Mouse (Mus musculus) right cerebral cortex, postnatal 10 days (tissue): ENCODE results near the gene Nek9.

Source experiments
- DNase-seq, 2 experiments: peaks; one replicate each; pipeline ENCODE4 v3.0.0; 2021; ENCODE audit warnings: low spot score in 2 of 2

The Nek9 gene

GRCm38 (mm10) chr12:85339243-85339729 lies at the start of gene Nek9:
Gene Nek9, minus strand, starts transcription at chr12:85339362.
- peak; percentile 95 to 97 for DNase-seq

- no peak for DNase-seq
These were observed 46.8 kb upstream of the Nek9 start for GRCm38 (mm10) chr12:85385995-85386375.

DNA sequence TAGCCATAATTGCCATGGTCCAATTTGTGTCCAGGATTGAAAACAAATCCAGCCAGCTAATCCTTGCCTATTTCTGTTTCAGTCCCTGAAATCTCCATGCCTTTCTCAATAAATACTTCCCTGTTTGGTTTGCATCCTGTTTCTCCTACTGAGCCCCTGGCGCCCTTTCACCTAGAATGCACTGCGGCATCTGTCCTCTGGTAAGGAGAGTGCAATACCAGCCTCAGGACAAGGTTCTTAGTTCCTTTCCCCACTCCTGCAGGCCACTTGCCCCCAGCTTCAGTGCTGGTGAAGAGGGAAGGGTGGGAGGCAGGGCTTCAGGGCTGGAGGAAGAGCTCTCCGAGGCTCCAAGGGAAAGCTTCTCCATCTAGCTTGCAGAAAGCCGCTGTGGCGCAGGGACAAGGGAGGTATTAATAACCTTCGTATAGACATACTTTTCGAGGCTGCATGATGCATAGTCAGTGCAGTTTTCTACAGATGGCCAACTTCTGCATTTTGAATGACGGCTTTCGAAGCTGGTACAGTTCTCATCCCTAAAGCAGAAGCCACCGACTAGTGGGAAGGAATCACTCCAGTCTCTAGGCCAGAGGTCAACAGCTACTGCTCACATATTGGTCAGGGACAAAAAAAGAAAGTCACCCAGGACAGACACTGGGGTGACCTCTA lies 46.3 kb upstream of the Nek9 start:
- no peak for DNase-seq

DNA sequence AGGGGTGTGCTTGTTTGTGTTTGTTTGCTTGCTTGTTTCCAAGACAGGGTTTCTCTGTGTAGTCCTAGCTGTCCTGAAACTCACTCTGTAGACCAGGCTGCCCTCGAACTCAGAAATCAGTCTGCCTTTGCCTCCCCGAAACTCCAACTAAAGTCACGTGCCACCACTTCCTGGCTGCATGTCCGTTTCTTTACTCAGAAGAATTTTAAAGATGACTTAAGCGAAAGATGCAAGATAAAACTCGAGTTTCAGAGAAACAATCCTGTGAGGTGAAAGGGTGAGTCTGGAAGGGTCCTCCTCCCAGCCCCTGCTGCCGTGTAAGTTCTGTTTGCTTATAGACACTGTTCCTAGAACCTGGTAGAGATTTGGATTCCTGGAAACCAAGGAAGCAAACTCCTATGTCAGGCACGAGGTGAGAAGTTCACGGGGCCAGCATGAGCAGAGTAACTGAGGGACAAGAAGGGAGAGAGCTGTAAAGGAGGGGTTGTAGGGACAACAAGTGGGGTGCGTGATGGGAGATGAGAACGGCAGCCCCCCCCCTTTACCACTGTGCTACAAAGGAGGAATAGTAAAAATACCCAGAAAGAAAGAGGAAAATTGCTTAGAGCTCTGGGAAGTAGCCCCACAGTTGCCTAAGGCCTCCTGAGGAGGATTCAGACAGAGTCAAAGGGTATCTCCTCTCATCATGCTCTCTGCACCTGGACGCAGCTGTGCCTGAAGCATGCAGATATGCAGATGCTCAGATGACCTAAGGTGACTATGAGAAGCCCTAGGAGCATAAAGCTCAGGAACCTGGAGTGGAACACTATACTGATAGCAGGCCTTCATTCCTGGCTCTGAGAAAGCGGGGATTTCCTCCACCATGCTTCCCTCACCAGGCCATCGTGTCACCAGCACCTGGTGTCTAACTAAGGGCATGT lies 43.9 kb upstream of the Nek9 start:
- DNase-seq = no peak

DNA sequence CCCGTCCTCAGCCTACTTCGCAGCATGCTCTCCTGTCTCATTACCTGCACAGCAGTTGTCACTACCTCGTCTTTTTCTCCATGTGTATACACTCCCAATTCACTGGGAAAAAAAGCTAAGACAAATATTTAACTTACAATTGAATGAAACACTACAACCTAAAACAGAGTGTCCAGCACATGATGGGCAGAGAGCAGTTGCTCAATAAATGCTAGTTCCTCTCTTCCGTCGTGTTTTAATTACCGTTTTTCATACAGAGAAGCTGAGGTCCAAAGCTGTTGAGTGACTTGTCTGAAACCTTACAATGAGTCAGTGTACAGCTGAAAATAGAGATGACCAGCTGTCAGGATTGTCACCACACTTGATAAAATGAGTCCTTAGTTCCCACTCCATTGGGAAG lies 42.4 kb upstream of the Nek9 start:
- no peak for DNase-seq

- no peak for DNase-seq
These were observed 41.8 kb upstream of the Nek9 start for GRCm38 (mm10) chr12:85380942-85381341.

- no peak for DNase-seq
These were observed 41.1 kb upstream of the Nek9 start for GRCm38 (mm10) chr12:85380308-85380707.

- DNase-seq = no peak
These were observed 39.1 kb upstream of the Nek9 start for GRCm38 (mm10) chr12:85378271-85378670.

- DNase-seq = peak; percentile 94 to 96
These were observed 35.6 kb upstream of the Nek9 start, which contains the start of gene Tmed10 for GRCm38 (mm10) chr12:85374561-85375272. Gene Tmed10, minus strand, starts transcription at chr12:85374847.

DNA sequence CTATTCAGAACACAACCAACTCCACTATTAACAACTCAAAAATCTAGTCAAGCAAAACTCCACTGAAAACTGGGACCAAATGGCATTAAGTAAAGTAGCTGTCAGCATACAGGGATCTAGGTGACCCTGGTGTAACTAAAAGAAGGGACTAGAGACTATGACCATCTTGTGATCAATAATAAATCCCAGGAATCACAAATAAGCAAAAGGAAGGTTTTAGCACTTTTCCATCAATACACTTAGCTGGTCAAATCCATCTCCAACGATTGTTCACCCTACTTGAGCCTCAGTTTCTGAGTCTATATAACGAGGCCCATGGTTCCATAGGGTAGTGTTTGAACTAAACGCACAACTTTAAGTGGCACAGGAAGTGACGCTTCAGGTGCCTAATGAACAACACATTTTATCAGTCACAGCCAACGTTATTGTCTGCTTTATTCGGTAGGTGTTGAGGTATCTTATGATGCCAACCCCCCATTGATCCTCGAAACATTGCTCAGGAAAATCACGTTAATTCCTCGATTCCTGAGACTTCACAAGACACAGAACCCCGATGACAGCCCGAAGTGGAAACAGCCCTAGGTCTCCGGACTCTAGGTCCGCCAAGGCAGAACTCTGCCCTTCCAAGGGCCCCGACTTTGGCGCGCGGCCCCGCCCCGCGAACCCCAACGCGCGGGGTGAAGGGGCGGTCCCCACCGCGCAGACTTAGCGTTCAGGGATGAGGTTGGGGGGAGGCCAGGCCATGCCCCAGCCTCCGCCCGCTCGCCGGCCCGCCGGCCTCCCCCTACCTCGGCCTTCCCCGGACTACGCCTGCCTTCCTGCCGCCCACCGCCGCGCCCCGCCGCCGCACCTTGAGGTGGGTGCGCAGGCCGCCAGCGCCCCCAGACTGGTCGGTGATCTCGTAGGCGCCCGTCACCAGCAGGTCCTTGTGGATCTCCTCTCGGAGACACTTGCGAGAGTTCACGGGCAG lies 34.7 kb upstream of the Nek9 start:
- peak; percentile 68 to 76 for DNase-seq

- DNase-seq = no peak
These were observed 33.0 kb upstream of the Nek9 start for GRCm38 (mm10) chr12:85372068-85372665.

DNA sequence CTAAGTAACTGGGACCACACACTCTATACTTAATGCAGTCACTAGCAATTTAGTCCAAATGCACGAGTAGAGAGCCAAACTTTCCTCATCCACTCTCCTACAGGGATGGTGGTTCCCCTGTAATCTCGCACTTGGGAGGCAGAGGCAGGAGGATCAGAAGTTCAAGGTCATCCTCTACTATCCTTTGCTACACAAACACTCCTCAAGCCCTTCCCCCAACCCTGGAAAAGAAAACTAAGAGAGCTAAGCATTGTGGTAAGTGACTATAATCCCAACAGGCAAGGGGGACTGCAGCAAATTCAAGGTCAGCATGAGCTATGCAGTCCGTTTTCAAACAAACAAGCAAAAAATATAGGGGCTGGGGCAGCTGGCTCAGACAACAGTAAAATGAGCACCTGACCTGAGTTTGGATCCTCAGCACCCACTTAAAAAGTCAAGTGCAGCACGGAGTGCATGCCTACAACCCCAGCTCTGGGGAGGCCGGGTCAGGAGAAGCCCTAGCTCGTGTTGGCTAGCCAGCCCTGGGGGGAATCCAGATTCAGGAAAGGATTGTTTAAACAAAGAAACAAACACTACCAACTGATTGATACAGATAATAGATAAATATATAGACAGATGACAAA lies 29.4 kb upstream of the Nek9 start:
- DNase-seq = no peak

GRCm38 (mm10) chr12:85366271-85366670 lies 27.1 kb upstream of the Nek9 start:
- peak; percentile 67 to 70 for DNase-seq

DNA sequence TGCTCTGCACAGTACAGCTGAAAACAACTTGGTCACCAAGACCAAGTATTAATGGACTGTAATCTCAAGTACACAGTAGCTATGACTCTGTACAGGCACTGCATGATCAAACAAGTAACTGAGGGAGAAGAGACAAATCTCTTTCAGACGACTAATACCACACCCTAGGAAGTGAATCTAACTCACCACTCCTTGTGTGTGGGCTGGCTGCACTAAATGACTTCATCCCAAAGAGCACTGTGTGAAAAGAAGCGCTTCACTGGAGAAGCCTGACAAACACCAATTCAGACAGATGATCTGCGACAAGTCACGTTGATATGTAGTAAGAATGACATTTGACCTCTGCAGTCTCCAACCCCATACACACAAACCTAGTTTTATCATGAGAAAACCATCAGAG lies 23.3 kb upstream of the Nek9 start:
- DNase-seq = no peak

- DNase-seq = no peak
These were observed 22.4 kb upstream of the Nek9 start for GRCm38 (mm10) chr12:85361580-85361979.

- no peak for DNase-seq
These were observed 22.0 kb upstream of the Nek9 start for GRCm38 (mm10) chr12:85361165-85361564.

- DNase-seq = no peak
These were observed 14.9 kb upstream of the Nek9 start for GRCm38 (mm10) chr12:85354061-85354460.

GRCm38 (mm10) chr12:85350407-85351232 lies 11.5 kb upstream of the Nek9 start:
- DNase-seq = peak; percentile 79 to 87

DNA sequence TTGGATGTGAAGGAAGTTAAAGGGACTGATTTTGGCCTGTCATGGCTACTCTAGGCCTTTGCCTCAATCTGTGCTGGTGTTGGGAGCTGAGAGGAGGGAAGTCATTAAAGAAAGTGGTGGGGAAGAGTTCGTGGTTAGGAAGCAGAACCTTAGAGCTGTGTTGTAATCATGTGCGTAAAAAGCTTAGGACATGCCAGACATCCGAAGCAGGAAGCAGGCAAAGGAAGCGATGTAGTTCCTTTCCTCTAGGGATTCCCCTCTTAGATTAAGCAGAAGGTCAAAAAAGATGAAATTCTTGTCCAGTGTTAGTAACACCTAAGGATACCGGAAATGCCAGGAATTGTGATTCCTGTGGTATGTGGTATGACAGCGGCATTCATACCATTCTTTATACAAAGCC lies 9.2 kb upstream of the Nek9 start:
- DNase-seq = no peak
